Mouse (Mus musculus): Measurements from ENCODE around the gene P2rx3. TPM values are rescaled to one million over a fixed set of nuclear protein-coding genes. Genes with fewer than 3 reads are reported as not detected.

P2rx3 gene
- polyA plus RNA-seq, 1 experiment, result 0.42 TPM

GRCm38 (mm10) chr2:85060591-85061060, 23.4 kb upstream of the P2rx3 start:
- Histone ChIP-seq H3K4me3 (ENCODE audit: insufficient read depth, low read length) (no peak overlapping the region), H3K4me1 (ENCODE audit: control insufficient read depth, insufficient read depth, low read length) (no peaks in the 10 kb centered on the region), H3K27ac (ENCODE audit: insufficient read depth, low read depth, low read length) (no peak overlapping the region)
- TF ChIP-seq CTCF (IDR thresholded peaks at IDR 0.05; ENCODE audit: low read depth, low read length) (no peak), POLR2A (IDR thresholded peaks at IDR 0.05; ENCODE audit: borderline replicate concordance, low read depth, low read length) (no peak)

- Histone ChIP-seq H3K4me1 (ENCODE audit: control insufficient read depth, insufficient read depth, low read length) (no peaks in the 10 kb centered on the region), H3K27ac (ENCODE audit: insufficient read depth, low read depth, low read length) (no peak overlapping the region), H3K4me3 (ENCODE audit: insufficient read depth, low read length) (no peak overlapping the region)
- TF ChIP-seq POLR2A (IDR thresholded peaks at IDR 0.05; ENCODE audit: borderline replicate concordance, low read depth, low read length), result no peak
- TF ChIP-seq CTCF (IDR thresholded peaks at IDR 0.05; ENCODE audit: low read depth, low read length), result no peak
Observed at GRCm38 (mm10) chr2:85059677-85060076, 22.4 kb upstream of the P2rx3 start.

GRCm38 (mm10) chr2:85056711-85057110, 19.4 kb upstream of the P2rx3 start:
- no peak overlapping the region for H3K4me3 ChIP-seq (ENCODE audit: insufficient read depth, low read length)
- no peak overlapping the region for H3K27ac ChIP-seq (ENCODE audit: insufficient read depth, low read depth, low read length)

GRCm38 (mm10) chr2:85053192-85053816, 16.0 kb upstream of the P2rx3 start:
- no peak for TF ChIP-seq POLR2A (IDR thresholded peaks at IDR 0.05; ENCODE audit: borderline replicate concordance, low read depth, low read length)
- no peak for TF ChIP-seq CTCF (IDR thresholded peaks at IDR 0.05; ENCODE audit: low read depth, low read length)
- Histone ChIP-seq H3K27ac (ENCODE audit: insufficient read depth, low read depth, low read length) (no peak overlapping the region), H3K4me3 (ENCODE audit: insufficient read depth, low read length) (no peak overlapping the region), H3K4me1 (ENCODE audit: control insufficient read depth, insufficient read depth, low read length) (no peaks in the 10 kb centered on the region)

More at GRCm38 (mm10) chr2:85056711-85057110, 19.4 kb upstream of the P2rx3 start:
- H3K4me1 ChIP-seq (ENCODE audit: control insufficient read depth, insufficient read depth, low read length), result no peaks in the 10 kb centered on the region
- TF ChIP-seq POLR2A (IDR thresholded peaks at IDR 0.05; ENCODE audit: borderline replicate concordance, low read depth, low read length), result no peak
- no peak for TF ChIP-seq CTCF (IDR thresholded peaks at IDR 0.05; ENCODE audit: low read depth, low read length)

- TF ChIP-seq POLR2A (IDR thresholded peaks at IDR 0.05; ENCODE audit: borderline replicate concordance, low read depth, low read length) (no peak), CTCF (IDR thresholded peaks at IDR 0.05; ENCODE audit: low read depth, low read length) (no peak)
- Histone ChIP-seq H3K27ac (ENCODE audit: insufficient read depth, low read depth, low read length) (no peak overlapping the region), H3K4me1 (ENCODE audit: control insufficient read depth, insufficient read depth, low read length) (peaks cover 10% of the 10 kb centered on the region)
Observed at GRCm38 (mm10) chr2:85050746-85051145, 13.5 kb upstream of the P2rx3 start.

GRCm38 (mm10) chr2:85050001-85050634, 12.9 kb upstream of the P2rx3 start:
- H3K4me3 ChIP-seq (ENCODE audit: insufficient read depth, low read length), result no peak overlapping the region

More at GRCm38 (mm10) chr2:85050746-85051145, 13.5 kb upstream of the P2rx3 start:
- no peak overlapping the region for H3K4me3 ChIP-seq (ENCODE audit: insufficient read depth, low read length)

GRCm38 (mm10) chr2:85049277-85049676, 12.0 kb upstream of the P2rx3 start:
- Histone ChIP-seq H3K4me3 (ENCODE audit: insufficient read depth, low read length) (no peak overlapping the region), H3K27ac (ENCODE audit: insufficient read depth, low read depth, low read length) (no peak overlapping the region)

More at GRCm38 (mm10) chr2:85050001-85050634, 12.9 kb upstream of the P2rx3 start:
- no peak overlapping the region for H3K27ac ChIP-seq (ENCODE audit: insufficient read depth, low read depth, low read length)
- peaks cover 10% of the 10 kb centered on the region for H3K4me1 ChIP-seq (ENCODE audit: control insufficient read depth, insufficient read depth, low read length)
- no peak for TF ChIP-seq POLR2A (IDR thresholded peaks at IDR 0.05; ENCODE audit: borderline replicate concordance, low read depth, low read length)
- no peak for TF ChIP-seq CTCF (IDR thresholded peaks at IDR 0.05; ENCODE audit: low read depth, low read length)

GRCm38 (mm10) chr2:85048168-85048751, 11.0 kb upstream of the P2rx3 start:
- Histone ChIP-seq H3K27ac (ENCODE audit: insufficient read depth, low read depth, low read length) (no peak overlapping the region), H3K4me1 (ENCODE audit: control insufficient read depth, insufficient read depth, low read length) (peaks cover 10% of the 10 kb centered on the region), H3K4me3 (ENCODE audit: insufficient read depth, low read length) (peak overlapping the region; percentile 53)
- TF ChIP-seq POLR2A (IDR thresholded peaks at IDR 0.05; ENCODE audit: borderline replicate concordance, low read depth, low read length), result no peak
- TF ChIP-seq CTCF (IDR thresholded peaks at IDR 0.05; ENCODE audit: low read depth, low read length), result no peak

More at GRCm38 (mm10) chr2:85049277-85049676, 12.0 kb upstream of the P2rx3 start:
- TF ChIP-seq CTCF (IDR thresholded peaks at IDR 0.05; ENCODE audit: low read depth, low read length), result no peak
- TF ChIP-seq POLR2A (IDR thresholded peaks at IDR 0.05; ENCODE audit: borderline replicate concordance, low read depth, low read length), result no peak
- H3K4me1 ChIP-seq (ENCODE audit: control insufficient read depth, insufficient read depth, low read length), result peaks cover 10% of the 10 kb centered on the region

- TF ChIP-seq POLR2A (IDR thresholded peaks at IDR 0.05; ENCODE audit: borderline replicate concordance, low read depth, low read length) (no peak), CTCF (IDR thresholded peaks at IDR 0.05; ENCODE audit: low read depth, low read length) (no peak)
- Histone ChIP-seq H3K4me3 (ENCODE audit: insufficient read depth, low read length) (peak within 1 kb of the TSS; percentile 53), H3K27ac (ENCODE audit: insufficient read depth, low read depth, low read length) (no peak within 1 kb of the TSS), H3K4me1 (ENCODE audit: control insufficient read depth, insufficient read depth, low read length) (peaks cover 10% of the 10 kb centered on the region)
Observed at GRCm38 (mm10) chr2:85047596-85048167, 10.4 kb upstream of the P2rx3 start, which contains the start of gene Tnks1bp1. Gene Tnks1bp1, plus strand, starts transcription at chr2:85048022.

Data from bone marrow macrophage, adult 2 months (primary cell).